Mouse (Mus musculus) liver, embryonic 15.5 days (tissue): ENCODE results near the gene Kit. TPM values are rescaled to one million over a fixed set of nuclear protein-coding genes. Genes with fewer than 3 reads are reported as not detected.

ENCODE experiments used
- ATAC-seq: fragments of 200-750 bp; cut with Nextera tagmentation; 2 replicates; pipeline ENCODE4 v1.8.0; 2017; ENCODE audit warnings: moderate number of reproducible peaks, mild to moderate bottlenecking, moderate library complexity; ENCODE audit not compliant: insufficient read depth
- H3K27ac ChIP-seq: fragments of 300-500 bp; sonication (generic); replicated peaks from 2 replicates; pipeline ENCODE4 v1.5.1; 2015; ENCODE audit warnings: mild to moderate bottlenecking, inconsistent platforms
- H3K27me3 ChIP-seq: fragments of 300-500 bp; sonication (generic); 2 replicates; pipeline ENCODE4 v1.6.1; 2015; ENCODE audit warnings: mild to moderate bottlenecking, inconsistent platforms
- H3K36me3 ChIP-seq: fragments of 300-500 bp; sonication (generic); replicated peaks from 2 replicates; pipeline ENCODE4 v1.6.1; 2015; ENCODE audit warnings: moderate library complexity, mild to moderate bottlenecking, inconsistent platforms
- H3K4me1 ChIP-seq: fragments of 300-500 bp; sonication (generic); replicated peaks from 2 replicates; pipeline ENCODE4 v1.6.1; 2015; ENCODE audit warnings: inconsistent platforms
- H3K4me2 ChIP-seq: fragments of 300-500 bp; sonication (generic); 2 replicates; pipeline ENCODE4 v1.6.1; 2015; ENCODE audit warnings: moderate library complexity, mild to moderate bottlenecking, inconsistent platforms
- H3K4me3 ChIP-seq: fragments of 300-500 bp; sonication (generic); replicated peaks from 2 replicates; pipeline ENCODE4 v1.5.1; 2015; ENCODE audit warnings: mild to moderate bottlenecking, inconsistent platforms
- H3K9ac ChIP-seq: fragments of 300-500 bp; sonication (generic); 2 replicates; pipeline ENCODE4 v1.6.1; 2015; ENCODE audit warnings: moderate library complexity, mild to moderate bottlenecking, inconsistent platforms
- H3K9me3 ChIP-seq: fragments of 300-500 bp; sonication (generic); replicated peaks from 2 replicates; pipeline ENCODE4 v1.6.1; 2016; ENCODE audit warnings: inconsistent platforms
- WGBS: fragments of 180-500 bp; shearing (Covaris S2); methylation state at CpG from one replicate; pipeline ENCODE4 v1.1.7; 2015; ENCODE audit warnings: mixed read lengths; ENCODE audit not compliant: insufficient replicate concordance; 5-methylcytosine and 5-hydroxymethylcytosine counted together
- polyA plus RNA-seq: library from polyadenylated mRNA; unstranded; fragments of >200 nt; fragmentation: Nextera tagmentation; extraction: Ambion mirVana; gene quantifications from 2 replicates; pipeline ENCODE4 v1.2.1, GENCODE M21; 2015

Gene Kit
- polyA plus RNA-seq, 1 experiment from 2014 or later, result 13.9 TPM

GRCm38 (mm10) chr5:75679896-75680295 lies 105.2 kb downstream of the Kit start:
- no peak overlapping the region for H3K4me2 ChIP-seq
- no peaks in the 10 kb centered on the region for H3K9me3 ChIP-seq
- H3K4me3 ChIP-seq, result no peak overlapping the region
- H3K9ac ChIP-seq, result no peak overlapping the region
- no peaks in the 10 kb centered on the region for H3K27me3 ChIP-seq
- no peaks in the 10 kb centered on the region for H3K4me1 ChIP-seq
- ATAC-seq, result no peak
- no peak overlapping the region for H3K27ac ChIP-seq
- no peaks in the 10 kb centered on the region for H3K36me3 ChIP-seq
- 18% methylated on average over 3 of the region's 3 CpGs for WGBS

- WGBS, result 27% methylated on average over 12 of the region's 12 CpGs
Observed at GRCm38 (mm10) chr5:75695162-75695809, 120.6 kb downstream of the Kit start.

GRCm38 (mm10) chr5:75696960-75697359 lies 122.2 kb downstream of the Kit start:
- Histone ChIP-seq H3K27me3 (no peaks in the 10 kb centered on the region), H3K36me3 (no peaks in the 10 kb centered on the region), H3K4me1 (no peaks in the 10 kb centered on the region), H3K9me3 (no peaks in the 10 kb centered on the region), H3K4me2 (no peak overlapping the region), H3K27ac (no peak overlapping the region), H3K9ac (no peak overlapping the region), H3K4me3 (no peak overlapping the region)
- ATAC-seq, result no peak
- 60% methylated on average over 5 of the region's 5 CpGs for WGBS

More at GRCm38 (mm10) chr5:75695162-75695809, 120.6 kb downstream of the Kit start:
- Histone ChIP-seq H3K9ac (no peak overlapping the region), H3K9me3 (no peaks in the 10 kb centered on the region), H3K4me2 (no peak overlapping the region), H3K36me3 (no peaks in the 10 kb centered on the region), H3K27me3 (no peaks in the 10 kb centered on the region), H3K27ac (no peak overlapping the region), H3K4me1 (no peaks in the 10 kb centered on the region), H3K4me3 (no peak overlapping the region)
- ATAC-seq, result no peak

- Histone ChIP-seq H3K4me1 (no peaks in the 10 kb centered on the region), H3K36me3 (no peaks in the 10 kb centered on the region), H3K4me2 (no peak overlapping the region), H3K27ac (no peak overlapping the region), H3K4me3 (no peak overlapping the region), H3K9ac (no peak overlapping the region), H3K27me3 (no peaks in the 10 kb centered on the region), H3K9me3 (no peaks in the 10 kb centered on the region)
- 68% methylated on average over 8 of the region's 8 CpGs for WGBS
- no peak for ATAC-seq
Observed at GRCm38 (mm10) chr5:75698556-75698955, 123.8 kb downstream of the Kit start.

- H3K4me3 ChIP-seq, result no peak overlapping the region
- H3K27ac ChIP-seq, result no peak overlapping the region
- no peak overlapping the region for H3K9ac ChIP-seq
- 61% methylated on average over 7 of the region's 7 CpGs for WGBS
- no peak overlapping the region for H3K4me2 ChIP-seq
- no peaks in the 10 kb centered on the region for H3K27me3 ChIP-seq
- no peaks in the 10 kb centered on the region for H3K4me1 ChIP-seq
- H3K36me3 ChIP-seq, result no peaks in the 10 kb centered on the region
- no peak for ATAC-seq
- no peaks in the 10 kb centered on the region for H3K9me3 ChIP-seq
Observed at GRCm38 (mm10) chr5:75699081-75699480, 124.4 kb downstream of the Kit start.

- Histone ChIP-seq H3K9me3 (no peaks in the 10 kb centered on the region), H3K27ac (no peak overlapping the region), H3K4me2 (no peak overlapping the region), H3K36me3 (no peaks in the 10 kb centered on the region), H3K4me3 (no peak overlapping the region), H3K4me1 (no peaks in the 10 kb centered on the region), H3K27me3 (no peaks in the 10 kb centered on the region), H3K9ac (no peak overlapping the region)
- 71% methylated on average over 9 of the region's 9 CpGs for WGBS
- ATAC-seq, result no peak
Observed at GRCm38 (mm10) chr5:75699516-75699915, 124.8 kb downstream of the Kit start.

GRCm38 (mm10) chr5:75701662-75702061 lies 126.9 kb downstream of the Kit start:
- Histone ChIP-seq H3K9me3 (no peaks in the 10 kb centered on the region), H3K4me3 (no peak overlapping the region), H3K36me3 (no peaks in the 10 kb centered on the region), H3K4me1 (no peaks in the 10 kb centered on the region), H3K9ac (no peak overlapping the region), H3K4me2 (no peak overlapping the region), H3K27ac (no peak overlapping the region), H3K27me3 (no peaks in the 10 kb centered on the region)
- WGBS, result 77% methylated on average over 12 of the region's 12 CpGs
- no peak for ATAC-seq

GRCm38 (mm10) chr5:75702080-75702479 lies 127.4 kb downstream of the Kit start:
- Histone ChIP-seq H3K9ac (no peak overlapping the region), H3K27ac (no peak overlapping the region), H3K9me3 (no peaks in the 10 kb centered on the region), H3K4me2 (no peak overlapping the region), H3K27me3 (no peaks in the 10 kb centered on the region), H3K4me3 (no peak overlapping the region), H3K4me1 (no peaks in the 10 kb centered on the region), H3K36me3 (no peaks in the 10 kb centered on the region)
- ATAC-seq, result no peak
- 53% methylated on average over 8 of the region's 8 CpGs for WGBS

- H3K9ac ChIP-seq, result no peak overlapping the region
- H3K4me3 ChIP-seq, result no peak overlapping the region
- no peak overlapping the region for H3K4me2 ChIP-seq
- 71% methylated on average over 7 of the region's 7 CpGs for WGBS
- ATAC-seq, result no peak
- no peaks in the 10 kb centered on the region for H3K27me3 ChIP-seq
- no peak overlapping the region for H3K27ac ChIP-seq
- H3K36me3 ChIP-seq, result no peaks in the 10 kb centered on the region
- H3K4me1 ChIP-seq, result no peaks in the 10 kb centered on the region
- H3K9me3 ChIP-seq, result no peaks in the 10 kb centered on the region
Observed at GRCm38 (mm10) chr5:75704584-75705175, 130.0 kb downstream of the Kit start.

GRCm38 (mm10) chr5:75705421-75705820 lies 130.7 kb downstream of the Kit start:
- H3K9ac ChIP-seq, result no peak overlapping the region

More at GRCm38 (mm10) chr5:75705421-75705820, 130.7 kb downstream of the Kit start:
- no peaks in the 10 kb centered on the region for H3K9me3 ChIP-seq
- no peaks in the 10 kb centered on the region for H3K36me3 ChIP-seq
- no peaks in the 10 kb centered on the region for H3K27me3 ChIP-seq
- no peak for ATAC-seq
- 65% methylated on average over 1 of the region's 1 CpGs for WGBS
- no peaks in the 10 kb centered on the region for H3K4me1 ChIP-seq
- H3K4me3 ChIP-seq, result no peak overlapping the region
- H3K27ac ChIP-seq, result no peak overlapping the region
- no peak overlapping the region for H3K4me2 ChIP-seq
